Mouse (Mus musculus) ES-CJ7 (cell line): Measurements from ENCODE around the gene Smug1.

Experiments used
- DNase-seq: peaks from one replicate; pipeline ENCODE4 v3.0.0; 2011; ENCODE audit warnings: low read depth, low spot score

Smug1 gene

DNA sequence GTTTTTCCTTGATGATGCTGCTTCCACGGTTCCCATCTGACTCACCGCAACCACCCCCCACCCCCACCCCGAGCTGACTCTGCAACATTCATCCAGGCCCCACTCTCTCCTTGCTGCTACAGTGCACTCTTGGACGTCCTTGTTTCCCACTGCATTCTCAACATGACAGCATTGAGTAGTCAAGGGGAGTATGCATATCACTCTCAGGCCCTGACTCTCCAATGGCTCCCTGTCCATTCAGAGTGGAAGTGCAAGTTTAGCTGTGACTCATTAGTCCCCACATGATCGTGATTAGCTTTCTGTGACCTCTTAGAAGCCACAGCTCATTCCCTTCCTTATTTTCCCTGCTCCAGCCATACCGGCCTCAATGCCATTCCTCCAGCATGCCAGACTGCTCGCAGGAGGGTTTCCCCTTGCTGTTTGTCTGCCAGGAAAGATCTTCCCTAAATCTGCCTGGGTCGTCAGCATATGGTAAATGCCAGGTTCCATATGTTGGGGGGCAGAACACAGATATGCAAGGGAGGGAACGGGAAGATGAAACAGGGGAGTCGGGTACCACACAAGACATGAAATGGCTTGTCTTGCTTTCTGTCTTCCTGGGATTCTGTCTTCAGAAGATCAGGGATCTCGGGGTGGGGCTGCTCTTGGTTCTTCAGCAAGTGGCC lies 21.1 kb downstream of the Smug1 start:
- no peak for DNase-seq

DNA sequence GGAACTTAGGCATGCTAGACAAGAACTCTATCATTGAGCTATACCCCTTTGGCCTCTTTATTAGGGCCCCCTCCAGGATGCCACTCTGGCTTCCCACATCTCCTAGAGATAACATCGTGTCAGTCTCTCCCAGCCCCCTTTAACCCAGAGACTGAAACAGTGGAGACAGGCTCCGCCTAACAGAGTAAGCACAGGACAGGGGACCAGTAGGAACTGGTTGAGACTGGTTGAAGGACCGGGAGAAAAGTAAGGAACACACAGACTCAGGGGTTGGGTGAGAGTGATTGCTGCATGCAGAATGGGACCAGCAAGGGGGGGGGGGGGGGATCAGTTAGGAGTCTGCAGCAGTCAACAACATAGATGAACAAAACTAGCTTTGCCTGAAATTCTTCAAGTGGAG lies 22.7 kb downstream of the Smug1 start:
- peak; percentile 69 for DNase-seq

DNA sequence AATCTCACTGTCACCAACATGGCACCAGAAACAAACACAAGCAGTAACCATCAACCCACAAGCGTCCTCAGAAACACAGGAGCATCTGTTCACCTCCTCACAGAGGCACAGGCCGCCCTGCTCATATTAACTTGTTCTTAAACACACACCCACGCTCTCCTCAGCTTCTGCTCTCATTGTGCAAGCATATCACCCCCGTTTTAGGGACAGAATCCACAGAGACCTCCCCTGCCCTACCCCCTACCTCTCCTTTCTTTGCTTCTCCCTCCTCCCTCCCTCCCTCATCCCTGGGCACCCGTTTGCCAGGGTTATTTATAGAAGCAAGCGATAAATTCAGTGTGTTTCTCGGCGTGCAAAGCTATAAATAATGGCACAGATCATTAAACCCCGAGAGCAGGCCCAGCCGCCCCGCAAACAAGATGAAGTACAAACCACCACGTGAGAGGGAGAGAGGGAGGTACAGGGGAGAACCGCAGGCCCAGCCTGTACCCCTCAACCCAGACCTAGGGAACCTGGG lies 31.4 kb downstream of the Smug1 start:
- DNase-seq, result no peak

DNA sequence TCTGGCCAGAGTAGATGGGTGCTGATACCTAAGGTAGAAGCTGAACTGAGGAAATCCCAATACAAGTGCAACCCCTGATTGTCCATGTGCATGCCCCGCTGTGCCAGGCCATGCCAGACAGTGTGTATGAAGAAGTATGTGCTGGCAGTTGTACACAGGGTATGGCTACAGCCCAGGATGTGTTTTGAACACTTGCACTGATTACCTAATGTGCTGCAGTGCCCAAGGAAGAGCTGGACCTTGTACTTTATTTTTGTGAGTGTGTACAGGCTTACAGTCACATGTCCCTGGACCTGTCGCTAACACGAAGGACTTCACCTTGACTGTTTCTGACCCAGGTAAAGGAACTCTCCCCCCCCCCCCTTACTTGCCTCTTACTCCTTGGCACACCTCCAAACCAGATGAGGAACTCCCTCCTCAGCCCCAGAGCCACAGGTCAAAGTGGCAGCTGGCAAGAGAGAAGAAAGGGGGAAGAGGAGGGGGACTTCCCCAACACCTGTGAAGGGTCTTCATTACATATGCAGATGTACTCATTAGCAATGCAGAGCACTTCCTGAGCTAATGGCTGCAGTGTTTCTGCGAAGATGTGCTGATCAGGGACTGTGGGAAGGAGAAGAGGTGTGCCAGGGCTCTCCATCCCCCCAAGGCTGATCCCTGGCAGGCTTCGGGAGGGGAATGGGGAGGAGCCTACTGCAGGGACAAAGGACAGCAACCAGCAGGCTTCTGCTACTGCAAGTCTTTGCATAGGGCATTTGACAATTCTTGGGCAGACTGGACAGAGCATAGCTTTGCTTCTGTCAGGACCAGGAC lies 32.4 kb downstream of the Smug1 start:
- peak; percentile 88 for DNase-seq

DNA sequence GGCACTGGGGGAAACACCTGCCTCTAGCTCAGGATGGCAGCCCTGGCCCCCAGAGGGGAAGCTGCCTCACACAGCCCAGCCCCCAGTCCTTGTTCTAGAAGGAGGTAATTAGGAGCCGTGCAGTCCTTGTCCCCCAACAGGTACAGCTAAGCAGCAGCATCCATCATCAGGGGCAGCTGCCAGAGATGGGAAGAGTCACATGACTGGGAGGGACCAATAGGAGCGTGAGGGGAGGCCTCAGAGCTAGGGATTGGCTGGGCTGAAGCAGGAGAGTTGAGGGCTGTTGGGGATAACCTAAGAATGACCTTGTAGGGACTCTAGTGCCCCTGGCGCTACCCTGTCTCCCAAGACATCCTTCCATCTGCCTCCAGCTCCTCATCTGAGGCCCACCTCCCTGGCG lies 33.1 kb downstream of the Smug1 start:
- DNase-seq, result peak; percentile 88

DNA sequence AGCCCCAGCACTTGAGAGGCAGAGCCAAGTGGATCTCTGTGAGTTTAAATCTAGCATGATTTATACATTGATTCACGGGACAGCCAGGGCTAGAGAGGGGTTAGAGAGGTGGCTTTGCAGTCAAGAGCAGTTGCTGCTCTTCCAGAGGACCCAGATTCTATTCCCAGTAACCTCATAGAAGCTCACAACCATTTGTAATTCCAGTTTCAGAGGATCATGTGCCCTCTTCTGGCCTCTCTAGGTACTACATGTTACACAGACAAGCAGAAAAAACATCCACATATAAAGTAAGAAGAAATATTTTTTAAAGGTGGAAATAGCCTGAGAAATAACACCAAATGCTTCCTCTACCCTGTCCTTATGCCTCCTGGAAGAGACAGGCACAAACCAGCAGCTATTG lies 36.2 kb downstream of the Smug1 start:
- peak; percentile 69 for DNase-seq

DNA sequence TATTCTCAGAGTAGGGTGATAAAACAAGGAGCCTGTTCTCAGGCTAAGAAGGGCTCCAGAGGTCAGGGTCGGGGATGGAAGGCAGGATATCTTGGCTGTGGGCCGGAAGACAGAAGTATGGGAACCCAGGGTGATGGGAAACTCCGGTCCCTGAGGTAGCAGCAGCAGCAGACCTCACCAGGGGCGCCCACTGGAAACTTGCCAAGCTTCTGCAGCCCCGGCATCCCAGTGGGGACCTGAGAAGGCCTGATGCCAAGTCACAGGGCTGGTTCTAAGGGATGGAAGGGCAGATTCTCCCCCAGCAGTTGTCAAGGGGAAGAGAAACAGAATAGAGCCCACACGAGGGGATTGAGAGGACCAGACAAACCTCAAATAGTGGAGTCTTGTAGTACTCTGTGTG lies 37.6 kb downstream of the Smug1 start:
- DNase-seq, result no peak

DNA sequence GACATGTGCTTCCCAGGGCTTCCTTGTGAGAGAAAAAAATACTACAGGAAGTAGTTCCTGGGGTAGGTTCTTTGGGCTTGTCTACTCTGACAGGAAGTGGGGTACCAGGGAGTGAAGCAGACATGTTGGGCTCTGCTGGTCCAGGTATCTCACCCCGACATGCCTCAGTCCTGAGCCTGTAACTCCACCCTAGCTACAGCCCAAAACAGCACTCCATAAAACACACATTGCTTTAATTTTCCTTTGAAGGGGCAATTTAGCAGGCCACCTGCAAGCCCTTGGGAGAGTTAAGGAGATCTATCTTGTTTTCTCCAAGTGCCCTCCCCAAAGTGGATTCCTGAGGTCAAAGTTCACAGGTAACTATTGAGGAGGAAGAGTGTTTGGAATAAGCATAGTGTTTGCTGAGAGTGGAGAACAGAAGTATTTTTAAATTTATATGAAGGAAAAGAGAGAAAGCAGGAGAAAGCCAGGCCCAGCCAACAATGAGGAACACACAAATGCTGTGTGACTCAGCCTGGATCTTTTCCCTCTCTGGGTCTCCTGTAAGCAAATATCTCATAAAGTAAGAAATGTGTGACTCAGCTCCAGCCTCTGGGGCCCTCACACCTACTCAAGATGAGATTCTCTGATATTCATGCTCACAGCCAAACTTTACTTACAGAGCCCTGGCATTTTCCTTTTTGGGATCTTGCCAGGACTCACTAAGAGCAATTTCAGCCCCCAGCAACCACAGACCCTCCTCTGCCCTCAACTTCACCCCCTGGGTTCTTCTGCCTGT lies 38.6 kb downstream of the Smug1 start:
- DNase-seq, result no peak

DNA sequence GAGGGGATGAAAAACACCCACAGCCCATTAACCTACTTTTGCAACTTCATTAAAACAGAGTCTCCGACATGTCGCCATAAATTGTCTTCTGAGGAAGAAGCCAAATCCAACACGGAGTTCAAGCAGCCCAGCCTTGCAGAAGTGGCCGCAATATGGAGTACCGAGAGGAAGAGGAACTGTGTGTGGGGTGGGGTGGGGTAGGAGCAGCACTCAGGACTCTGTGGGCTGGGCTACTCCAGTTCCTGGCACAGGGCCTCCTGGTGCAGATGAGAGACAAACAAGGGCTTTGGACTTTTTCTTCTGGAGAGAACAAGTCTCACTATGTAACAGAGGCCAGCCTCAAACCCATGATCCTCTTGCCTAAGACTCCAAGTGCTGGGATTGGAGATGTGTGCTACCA lies 40.9 kb downstream of the Smug1 start:
- no peak for DNase-seq

DNA sequence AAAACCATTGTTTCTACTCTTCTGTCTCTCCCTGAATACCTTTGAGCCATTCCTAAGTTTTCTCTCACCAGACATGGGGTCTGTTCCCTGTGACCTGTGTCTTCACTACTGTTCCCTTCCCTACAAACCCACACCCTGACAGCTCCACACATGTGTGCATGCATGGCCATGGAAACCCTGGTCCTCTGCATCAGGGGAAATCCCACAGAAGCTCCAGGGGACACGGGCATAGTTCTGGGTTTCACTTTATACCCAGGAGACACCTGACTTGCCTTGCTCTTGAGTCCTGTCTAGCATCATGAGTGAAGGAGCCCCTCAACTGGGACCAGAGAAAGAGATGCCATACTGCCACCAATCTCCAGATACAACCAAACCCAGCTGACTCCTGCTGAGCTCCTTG lies 42.6 kb downstream of the Smug1 start:
- no peak for DNase-seq

DNA sequence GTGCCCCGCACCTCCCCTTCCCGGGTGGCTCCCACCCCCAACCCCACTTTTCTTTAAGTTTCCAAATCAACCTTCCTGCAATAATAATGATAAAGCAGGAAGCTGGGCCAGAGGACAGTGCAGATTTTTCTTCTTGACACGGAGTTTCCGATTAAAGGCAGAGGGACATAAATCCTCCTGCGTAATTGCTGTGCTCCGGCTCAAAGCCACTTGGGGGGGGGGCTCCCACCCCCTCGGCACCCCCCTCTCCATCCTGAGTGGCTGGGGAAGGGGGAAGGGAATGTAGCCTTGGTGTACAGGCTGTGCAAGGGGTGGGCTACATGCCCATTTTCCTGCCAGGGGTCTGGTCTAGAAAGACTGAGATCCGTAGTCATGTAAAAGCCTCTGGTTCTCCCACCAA lies 43.5 kb downstream of the Smug1 start:
- DNase-seq, result no peak

DNA sequence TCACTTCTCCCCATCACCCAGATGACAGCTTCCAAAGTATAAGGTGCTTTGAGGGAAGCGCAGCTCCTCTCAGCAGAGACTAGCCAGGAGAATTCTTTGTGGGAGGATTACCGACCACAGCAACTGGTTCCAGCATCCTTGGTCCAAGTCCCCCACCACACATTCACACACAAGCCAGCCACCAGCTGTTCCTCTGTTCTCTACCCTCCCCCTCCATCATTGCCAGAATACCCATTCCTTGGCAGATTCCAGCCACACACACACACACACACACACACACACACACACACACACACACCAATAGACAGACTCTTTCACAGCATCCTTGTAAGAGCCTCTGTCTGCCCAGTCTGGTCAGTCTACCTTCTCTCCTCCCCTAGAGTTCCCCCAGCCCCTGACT lies 44.5 kb downstream of the Smug1 start:
- no peak for DNase-seq

DNA sequence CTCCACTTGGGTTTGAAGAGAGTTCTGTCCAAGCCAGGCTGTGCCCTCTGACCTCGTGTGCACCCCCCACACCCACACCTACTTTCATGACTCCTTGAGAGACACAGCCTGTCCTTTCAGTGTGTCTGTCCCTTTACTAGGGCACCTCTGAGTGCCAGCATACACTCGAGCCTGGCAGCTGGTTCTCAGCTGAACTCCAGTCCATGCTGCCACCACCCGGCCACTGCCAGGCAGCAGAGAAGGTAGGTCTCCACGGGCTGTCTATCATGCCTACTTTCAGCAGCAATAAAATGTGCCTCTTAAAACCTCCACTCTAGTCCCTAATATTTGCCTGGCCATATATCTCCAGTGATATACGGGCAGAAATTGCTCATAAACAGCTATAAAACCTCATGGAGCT lies 45.5 kb downstream of the Smug1 start:
- DNase-seq, result no peak

DNA sequence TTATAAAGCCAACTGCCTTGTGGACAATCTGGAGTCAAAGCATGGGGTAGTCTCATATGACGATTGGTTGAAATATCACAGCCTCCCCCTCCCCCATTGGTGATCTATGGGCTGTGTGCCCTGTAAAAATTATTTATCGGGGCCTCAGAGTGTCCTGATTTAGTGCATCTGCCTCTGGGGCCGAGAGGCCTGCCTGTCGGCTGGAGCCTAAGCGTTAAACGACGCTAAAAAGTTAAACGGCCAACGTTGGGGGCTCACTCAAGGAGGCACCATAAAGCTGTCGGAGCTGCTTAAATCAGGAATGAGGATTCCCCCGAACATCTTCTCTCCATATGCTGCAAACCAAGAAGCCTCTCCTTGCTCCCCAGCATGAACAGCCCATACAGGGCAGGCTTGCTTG lies 46.3 kb downstream of the Smug1 start:
- DNase-seq, result no peak

DNA sequence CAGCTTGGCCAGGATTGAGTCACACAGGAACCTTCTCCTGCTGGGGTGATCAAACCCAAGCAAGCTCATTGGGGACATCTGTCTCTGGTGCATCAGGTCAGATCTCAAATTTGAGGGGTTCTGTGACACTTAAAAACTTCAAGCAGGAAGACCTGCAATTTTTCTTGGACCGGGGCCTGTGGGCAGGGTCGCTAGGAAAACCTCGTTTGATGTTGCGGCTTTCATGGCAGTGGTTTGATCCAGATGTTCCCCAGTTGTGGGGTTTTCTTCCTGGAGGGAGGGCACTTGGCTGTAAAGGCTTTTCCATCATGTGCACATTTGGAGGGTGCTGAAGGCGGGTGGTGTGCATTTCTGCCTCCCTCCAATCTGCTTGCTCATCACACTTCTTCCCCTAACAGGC lies 51.2 kb downstream of the Smug1 start:
- DNase-seq, result no peak

DNA sequence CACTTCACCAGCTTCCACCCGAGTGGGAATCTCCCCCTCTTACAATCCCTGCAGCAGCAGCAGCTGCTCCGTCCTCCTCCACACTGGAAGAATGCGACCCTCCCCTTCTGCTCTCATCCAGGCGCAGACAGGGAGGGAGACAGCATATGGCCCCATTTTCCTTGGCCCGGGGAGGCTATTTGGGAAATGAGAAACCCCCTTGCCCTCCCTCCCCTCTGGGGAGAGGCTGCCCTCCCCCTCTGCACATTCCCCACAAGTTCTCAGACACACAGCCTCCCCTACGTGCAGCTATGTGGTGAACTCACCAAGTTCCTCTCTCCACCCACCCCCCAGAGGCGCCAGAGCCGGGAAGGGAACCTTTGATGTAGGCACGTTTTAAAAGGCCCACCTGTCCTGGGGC lies 51.6 kb downstream of the Smug1 start:
- no peak for DNase-seq

DNA sequence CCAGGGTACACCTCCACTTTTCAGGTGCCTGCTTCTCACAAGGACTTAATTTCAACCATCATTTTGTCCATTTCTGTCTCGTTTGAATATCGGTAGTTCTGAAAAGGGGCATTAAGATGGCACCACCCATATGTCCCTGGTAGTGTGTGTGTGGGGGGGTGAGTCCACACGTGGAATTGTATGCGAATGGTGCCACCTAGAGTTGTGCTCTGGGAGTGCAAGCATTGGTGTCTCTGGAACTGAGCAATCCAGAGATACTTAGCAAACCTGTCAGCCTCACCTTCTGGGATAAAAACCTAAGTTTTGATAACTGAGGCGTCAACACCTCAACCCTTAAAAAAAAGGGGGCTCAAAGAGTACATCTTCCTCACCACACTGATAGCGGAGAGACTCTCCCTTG lies 53.8 kb downstream of the Smug1 start:
- DNase-seq, result no peak

DNA sequence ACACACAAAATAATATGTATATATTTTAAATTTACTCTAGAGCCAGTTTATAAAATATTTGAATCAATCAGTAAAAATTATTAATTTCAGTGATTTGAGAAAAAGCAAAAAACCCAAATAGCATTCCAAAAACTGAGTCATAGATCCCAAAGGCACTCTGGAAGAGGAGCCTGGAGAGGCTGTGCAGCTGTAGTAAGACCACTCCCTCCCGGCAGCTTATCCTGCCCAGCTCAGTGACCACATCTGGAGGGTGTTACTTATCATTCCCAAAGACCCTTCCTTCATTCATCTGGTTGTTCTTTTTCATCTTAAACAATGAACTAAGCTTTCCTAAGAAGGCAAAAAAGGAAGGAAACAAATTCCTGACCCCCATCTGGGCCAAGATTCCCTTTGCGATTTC lies 54.6 kb downstream of the Smug1 start:
- no peak for DNase-seq

DNA sequence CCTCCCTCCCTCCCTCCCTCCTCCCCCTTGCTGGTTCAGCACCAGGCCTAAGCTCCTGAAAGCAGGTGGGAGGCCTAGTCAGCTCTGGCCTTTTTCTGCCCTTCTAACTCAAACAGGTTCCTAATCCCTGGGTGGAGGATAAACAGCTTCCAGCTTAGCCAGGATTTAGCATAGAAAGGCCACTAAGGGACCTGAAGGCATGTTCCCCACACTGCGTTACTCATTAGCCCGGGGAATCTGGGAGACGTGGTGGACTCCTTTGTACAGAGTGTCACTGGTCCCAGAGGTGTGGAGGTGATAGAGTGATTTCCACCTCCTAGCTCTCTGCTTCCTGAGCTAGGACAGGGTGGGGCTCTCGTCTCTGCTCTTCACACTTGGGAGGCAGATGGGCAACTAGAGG lies 57.0 kb downstream of the Smug1 start:
- DNase-seq, result no peak

DNA sequence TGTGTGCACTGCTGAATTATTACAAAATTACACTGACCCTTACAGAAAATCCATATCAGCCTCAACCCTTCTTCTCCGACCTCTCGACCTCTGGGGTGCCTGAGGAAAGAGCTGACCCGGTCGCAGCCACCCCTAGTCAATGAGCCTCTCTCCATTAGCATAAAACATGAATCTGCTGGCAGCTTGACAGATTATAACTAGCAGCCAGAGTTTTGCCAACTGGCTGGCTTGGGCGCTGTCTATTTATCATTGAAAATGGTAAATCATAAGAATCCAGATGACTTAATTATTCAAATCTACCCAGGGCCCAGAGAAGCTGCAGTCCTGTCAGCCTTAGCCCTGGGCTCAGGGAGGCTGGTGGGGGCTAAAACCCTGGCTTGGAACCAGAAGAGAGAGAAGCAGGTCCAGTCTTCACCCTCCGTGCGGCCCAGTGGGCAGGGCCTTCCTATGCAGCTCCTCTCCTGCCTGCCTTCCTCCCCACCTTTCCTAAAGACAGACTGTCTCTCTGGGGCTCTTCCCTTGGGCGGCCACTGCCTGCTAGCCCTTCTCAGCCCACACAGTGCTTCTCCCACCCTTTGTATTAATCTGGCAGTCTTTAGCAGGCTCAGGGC lies 58.7 kb downstream of the Smug1 start:
- no peak for DNase-seq

DNA sequence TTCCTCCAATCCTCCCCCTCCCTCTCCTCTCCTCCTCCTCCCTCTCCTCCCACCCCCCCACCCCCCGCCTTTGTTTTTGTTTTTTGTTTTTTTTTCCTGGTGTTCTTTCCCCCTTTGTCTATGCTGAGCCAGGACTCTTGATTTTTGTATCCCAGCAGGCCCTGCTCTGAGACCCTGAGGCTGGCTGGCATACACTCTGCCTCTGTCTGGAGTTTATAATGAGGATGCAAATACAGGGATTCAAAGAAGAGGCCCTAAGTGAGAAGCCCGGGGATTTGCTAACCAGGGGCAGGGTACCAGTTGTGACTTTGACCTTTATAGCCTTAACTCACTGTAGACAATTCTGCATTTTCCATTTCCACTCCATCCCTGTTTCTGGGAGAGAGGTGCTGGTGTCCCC lies 60.7 kb downstream of the Smug1 start:
- DNase-seq, result no peak
